Mouse (Mus musculus): Measurements from ENCODE around the gene Plau.

DNA sequence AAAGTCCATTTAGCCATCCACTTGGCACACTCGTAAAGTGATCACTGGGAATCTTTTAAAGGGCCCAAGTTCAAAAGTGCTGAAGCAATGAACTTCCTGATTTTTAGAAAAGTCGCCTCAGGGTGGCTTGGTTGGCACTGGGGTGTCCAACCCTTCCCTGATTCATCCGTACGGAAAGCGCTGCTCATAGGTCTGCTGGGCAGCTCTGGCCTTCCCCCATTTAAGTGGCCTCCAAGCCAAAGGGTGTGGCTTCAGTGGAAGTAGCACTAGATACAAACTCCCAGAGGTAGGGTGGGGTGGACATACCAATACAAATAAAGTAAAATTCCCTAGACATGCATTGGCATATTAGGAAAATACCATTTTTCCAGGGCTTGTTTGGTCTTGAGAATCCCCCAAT, 9.0 kb upstream of the Plau start:
- TF ChIP-seq POLR2A (IDR thresholded peaks at IDR 0.05; ENCODE audit: borderline replicate concordance, extremely low read depth, insufficient read depth, insufficient read length, poor library complexity, severe bottlenecking), result no peak
- TF ChIP-seq CTCF (IDR thresholded peaks at IDR 0.05; ENCODE audit: borderline replicate concordance, extremely low read depth, insufficient read depth, insufficient read length), result no peak

Data from brain, embryonic 14.5 days (tissue).